7 mouse cellular contexts compared by ENCODE assay signal in the genomic region with DNA sequence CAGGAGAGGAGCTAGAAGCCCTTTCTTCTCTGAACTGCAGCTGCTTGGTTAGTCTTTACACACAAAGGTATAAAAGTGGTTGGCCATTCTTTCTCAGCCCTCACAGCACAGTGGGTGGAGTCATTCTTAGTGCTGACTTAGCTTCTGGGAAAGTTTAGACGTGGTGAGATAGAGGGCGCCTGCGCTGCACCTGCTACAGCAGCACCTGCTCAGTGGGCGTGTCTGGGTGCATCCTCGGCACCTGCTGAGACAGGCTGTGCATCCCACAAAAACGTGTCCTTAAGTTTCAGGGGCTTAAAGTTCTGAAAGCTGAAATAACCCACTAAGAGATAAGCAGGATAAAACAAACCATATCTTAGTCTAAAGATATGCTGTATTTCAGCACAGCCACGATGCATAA.
DNase-seq lines count a peak whose midpoint lies in the region; ATAC-seq lines count a peak whose summit lies in the region.

No protein-coding gene starts in this region.

- H3K4me1 ChIP-seq in stomach, embryonic 14.5 days (ENCODE audit: control insufficient read depth, insufficient read depth, low read length), result no peaks in the 10 kb centered on the region

- H3K9ac ChIP-seq in stomach, embryonic 14.5 days (replicated peaks; ENCODE audit: low read depth, low read length), result no peak overlapping the region

- no peaks in the 10 kb centered on the region for H3K9me3 ChIP-seq in stomach, embryonic 14.5 days (ENCODE audit: control insufficient read depth, low read depth, low read length)

- DNase-seq in left cerebral cortex, postnatal 25 days (ENCODE audit: low spot score in 2 of 2), result peak; percentile 34 to 65
- DNase-seq in left cerebral cortex, postnatal 4 days, result no peak
- peak; percentile 23 to 32 for DNase-seq in cerebellum, postnatal 14 days
- peak; percentile 26 to 63 for DNase-seq in kidney, postnatal 25 days
- DNase-seq in testis, postnatal 10 days (ENCODE audit: low spot score), result no peak
- no peak for DNase-seq in urinary bladder, postnatal 25 days (ENCODE audit: low spot score)

- intact Hi-C loops in left cerebral cortex, postnatal 25 days (cut with DNase I), result no loop called here
- intact Hi-C loops in left cerebral cortex, postnatal 4 days (cut with DNase I), result no loop called here

- H3K27me3 ChIP-seq in stomach, embryonic 14.5 days (ENCODE audit: control insufficient read depth, insufficient read depth, low read length), result no peaks in the 10 kb centered on the region

- 0 out of 2 replicates have a peak, but pooled peaks have one; percentile 23 for ATAC-seq in stomach, embryonic 14.5 days (ENCODE audit: insufficient number of reproducible peaks, insufficient read depth, low FRiP score, low read depth)

- H3K36me3 ChIP-seq in stomach, embryonic 14.5 days (ENCODE audit: control insufficient read depth, insufficient read depth, low read length), result no peaks in the 10 kb centered on the region

- WGBS in stomach, embryonic 14.5 days, result 17% methylated on average over 7 of the region's 7 CpGs

- no peak overlapping the region for H3K4me3 ChIP-seq in stomach, embryonic 14.5 days (ENCODE audit: low read depth, low read length)

- H3K4me2 ChIP-seq in stomach, embryonic 14.5 days (replicated peaks; ENCODE audit: low read depth, low read length), result no peak overlapping the region

- H3K27ac ChIP-seq in stomach, embryonic 14.5 days (ENCODE audit: low read length), result no peak overlapping the region

Comparison
In these comparisons a context has a peak if more than half of its experiments do, and no peak if none do; other contexts are left out.
1. DNase-seq: peak in left cerebral cortex, postnatal 25 days (2 of 2), cerebellum, postnatal 14 days (2 of 2) and kidney, postnatal 25 days (2 of 2); none in left cerebral cortex, postnatal 4 days (single experiment), testis, postnatal 10 days (single experiment) and urinary bladder, postnatal 25 days (single experiment).